Mouse (Mus musculus) thymus, postnatal 14 days (tissue): ENCODE measurements around the gene Teddm1b.

Source experiments
- DNase-seq: peaks from one replicate; pipeline ENCODE4 v3.0.0; 2021

The Teddm1b gene

GRCm38 (mm10) chr1:153903006-153903405 lies 28.9 kb downstream of the Teddm1b start:
- DNase-seq, result no peak

GRCm38 (mm10) chr1:153904236-153904635 lies 30.1 kb downstream of the Teddm1b start:
- DNase-seq, result no peak

- no peak for DNase-seq
Measured at GRCm38 (mm10) chr1:153905884-153906283, 31.7 kb downstream of the Teddm1b start.

GRCm38 (mm10) chr1:153908208-153908607 lies 34.1 kb downstream of the Teddm1b start:
- no peak for DNase-seq

DNA sequence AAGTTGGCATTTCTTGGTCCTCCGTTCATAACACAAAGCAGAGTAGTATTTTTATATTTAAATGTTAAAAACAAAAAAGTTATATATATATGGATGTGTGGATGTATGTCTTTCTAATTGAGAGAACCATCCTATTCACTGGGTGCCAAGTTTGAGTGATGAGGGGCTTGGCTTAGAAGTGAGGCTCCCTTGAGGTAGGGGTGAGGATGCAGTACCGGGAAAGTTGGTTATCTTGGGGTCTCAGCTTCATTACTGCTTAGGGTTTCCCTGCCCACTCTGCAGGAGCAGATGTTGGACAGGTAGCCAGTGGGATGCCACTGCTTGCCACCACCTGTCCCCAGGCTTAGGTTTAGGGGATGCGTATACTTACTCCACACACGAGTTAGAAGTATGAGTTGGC lies 34.6 kb downstream of the Teddm1b start:
- DNase-seq, result no peak

- DNase-seq, result no peak
Measured at GRCm38 (mm10) chr1:153909213-153909962, 35.2 kb downstream of the Teddm1b start.

GRCm38 (mm10) chr1:153909963-153910291 lies 35.8 kb downstream of the Teddm1b start:
- DNase-seq, result no peak

GRCm38 (mm10) chr1:153910423-153910822 lies 36.3 kb downstream of the Teddm1b start:
- DNase-seq, result no peak

- DNase-seq, result no peak
Measured at GRCm38 (mm10) chr1:153911276-153911795, 37.2 kb downstream of the Teddm1b start.

DNA sequence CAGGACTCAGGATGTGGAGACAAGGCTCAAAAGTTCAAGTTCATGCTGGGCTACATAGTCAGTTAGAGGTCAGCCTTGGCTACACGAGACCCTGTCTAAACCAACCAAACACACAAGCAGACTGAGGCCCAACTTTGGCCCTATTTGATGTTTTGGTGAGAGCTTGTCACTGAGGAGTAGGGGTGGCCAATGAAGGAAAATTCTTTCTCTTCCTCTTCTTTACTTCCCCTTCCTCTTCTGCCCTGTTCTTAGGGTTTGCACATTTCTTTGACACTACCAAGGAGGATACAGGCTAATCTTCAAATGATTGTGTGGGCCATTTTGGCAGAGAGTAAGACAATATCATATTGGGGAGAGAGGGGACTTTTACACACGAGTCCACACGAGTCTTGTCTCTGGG lies 39.7 kb downstream of the Teddm1b start:
- no peak for DNase-seq

DNA sequence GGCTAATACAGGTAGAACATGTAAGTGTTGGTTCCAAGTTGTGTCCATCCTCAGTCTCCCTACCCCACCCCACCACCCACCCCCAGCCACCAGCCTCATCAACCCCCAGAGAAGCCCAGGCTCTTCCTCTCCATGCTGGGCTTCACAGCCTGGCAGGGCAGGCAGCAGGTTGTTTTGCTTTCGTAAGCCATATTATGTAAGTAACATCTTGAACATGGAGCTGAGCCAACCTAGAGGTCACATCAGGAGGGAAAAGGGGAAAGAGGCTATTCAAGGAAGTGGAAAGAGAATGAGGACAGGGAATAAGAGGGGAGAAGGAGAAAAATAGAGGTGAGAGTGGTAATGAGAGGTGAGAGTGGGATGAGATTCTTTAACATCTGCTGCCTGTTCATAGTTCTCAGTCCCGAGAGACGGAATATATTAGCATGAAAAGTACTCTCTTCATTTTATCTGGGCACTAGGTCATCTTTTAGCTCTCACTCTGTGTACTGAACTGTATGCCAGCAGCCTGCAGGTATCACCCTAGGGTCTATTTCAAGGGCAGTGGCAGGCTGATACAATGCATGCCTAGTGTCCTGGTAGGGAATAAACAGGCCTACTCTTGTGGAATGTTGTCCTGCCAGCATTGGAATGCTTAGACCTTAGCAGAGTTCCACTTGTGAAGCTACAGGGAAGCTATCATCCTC lies 44.5 kb downstream of the Teddm1b start:
- no peak for DNase-seq

DNA sequence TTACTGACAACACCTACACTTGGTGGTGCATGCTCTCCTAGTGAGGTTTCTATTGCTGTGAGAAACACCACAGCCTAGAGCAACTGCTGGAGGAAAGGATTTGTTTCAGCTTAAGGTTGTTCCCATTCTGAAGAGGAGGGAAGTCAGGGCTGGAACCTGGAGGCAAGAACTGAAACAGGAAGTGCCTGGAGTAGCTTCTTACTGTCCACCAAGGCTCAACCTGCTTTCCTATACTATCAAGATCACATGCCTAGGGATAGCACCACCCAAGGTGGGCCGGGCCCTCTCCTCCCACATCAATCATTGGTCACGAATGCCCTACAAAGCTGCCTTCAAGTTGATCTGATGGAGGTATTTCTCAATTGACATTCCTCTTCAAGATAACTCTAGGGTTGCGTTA lies 47.5 kb downstream of the Teddm1b start:
- no peak for DNase-seq

DNA sequence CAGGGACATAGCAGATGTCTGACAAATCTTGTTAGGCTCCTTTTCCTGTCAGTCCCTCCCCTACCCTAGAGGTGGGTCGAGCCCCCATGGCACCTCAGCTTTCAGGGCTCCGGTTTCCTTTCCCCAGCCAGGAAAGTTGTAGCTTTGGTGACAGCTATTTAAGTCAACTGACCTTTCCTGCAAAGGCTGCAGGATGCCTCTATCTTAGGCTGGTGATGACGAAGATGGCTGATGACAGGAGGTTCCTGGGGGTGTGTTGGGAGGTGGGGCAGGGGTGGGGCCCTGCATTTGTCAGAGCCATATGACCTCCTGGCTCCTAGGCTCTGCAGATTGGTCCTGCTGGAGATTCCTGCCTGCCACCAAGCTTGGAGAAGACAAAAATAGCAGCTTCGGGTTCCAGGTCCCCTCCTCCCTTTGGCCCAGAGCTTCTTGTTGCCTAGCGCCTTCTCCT lies 48.5 kb downstream of the Teddm1b start:
- no peak for DNase-seq

DNA sequence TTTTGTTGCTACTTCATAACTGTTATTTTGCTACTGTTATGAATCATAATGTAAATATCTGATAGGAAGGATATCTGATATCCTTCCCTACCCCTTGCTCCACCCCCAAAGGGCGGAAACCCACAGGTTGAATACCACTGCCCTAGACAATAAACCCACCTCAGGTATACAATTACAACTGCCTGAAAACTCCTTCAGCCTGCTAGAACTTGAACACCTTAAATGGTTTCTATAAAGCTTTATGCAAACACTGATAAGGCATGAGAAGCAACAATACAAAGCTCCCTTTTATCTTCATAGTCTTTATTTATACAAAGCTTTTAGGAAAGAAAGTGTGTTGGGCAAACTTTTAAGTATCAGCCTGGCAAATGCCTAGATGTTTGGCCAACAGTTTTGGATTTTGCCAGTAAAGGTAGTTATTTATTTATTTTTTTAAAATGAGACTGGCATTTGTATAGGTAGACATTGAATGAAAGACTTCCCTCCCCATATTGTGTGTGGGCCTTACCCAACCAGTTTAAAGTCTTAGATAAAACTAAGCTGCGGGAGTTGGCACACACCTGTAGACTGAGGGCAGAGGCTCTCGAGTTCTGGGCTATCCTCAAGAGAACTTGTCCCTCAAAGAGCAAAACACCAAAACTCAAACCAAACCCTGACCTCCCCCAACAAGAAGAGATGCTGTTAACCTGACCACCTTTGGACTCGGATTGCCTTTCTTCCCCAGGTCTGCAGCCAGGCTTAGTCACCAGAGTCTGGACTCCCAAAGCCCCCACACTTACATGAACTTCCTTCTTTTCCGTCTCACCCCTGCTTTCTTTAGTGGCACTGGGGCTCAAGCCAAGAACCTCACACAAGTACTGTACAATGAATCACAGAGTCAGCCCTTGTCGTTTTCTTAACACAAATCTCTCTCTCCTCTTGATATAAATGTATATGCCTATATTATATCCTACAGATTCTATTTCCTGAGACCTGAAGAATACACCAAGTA lies 50.5 kb downstream of the Teddm1b start:
- no peak for DNase-seq
